Mouse (Mus musculus) embryonic fibroblast, embryonic 13.5 days (primary cell): ENCODE data around the gene Cuta.

Source experiments
- CTCF ChIP-seq: IDR thresholded peaks from 2 replicates; pipeline ENCODE4 v1.5.1; 2011; ENCODE audit warnings: mild to moderate bottlenecking, control low read depth, low read length, moderate library complexity, borderline replicate concordance; ENCODE audit not compliant: insufficient read depth
- POLR2A ChIP-seq: IDR thresholded peaks from 2 replicates; pipeline ENCODE4 v1.6.1; 2011; ENCODE audit warnings: low read depth, mild to moderate bottlenecking, control low read depth, low read length, moderate library complexity

DNA sequence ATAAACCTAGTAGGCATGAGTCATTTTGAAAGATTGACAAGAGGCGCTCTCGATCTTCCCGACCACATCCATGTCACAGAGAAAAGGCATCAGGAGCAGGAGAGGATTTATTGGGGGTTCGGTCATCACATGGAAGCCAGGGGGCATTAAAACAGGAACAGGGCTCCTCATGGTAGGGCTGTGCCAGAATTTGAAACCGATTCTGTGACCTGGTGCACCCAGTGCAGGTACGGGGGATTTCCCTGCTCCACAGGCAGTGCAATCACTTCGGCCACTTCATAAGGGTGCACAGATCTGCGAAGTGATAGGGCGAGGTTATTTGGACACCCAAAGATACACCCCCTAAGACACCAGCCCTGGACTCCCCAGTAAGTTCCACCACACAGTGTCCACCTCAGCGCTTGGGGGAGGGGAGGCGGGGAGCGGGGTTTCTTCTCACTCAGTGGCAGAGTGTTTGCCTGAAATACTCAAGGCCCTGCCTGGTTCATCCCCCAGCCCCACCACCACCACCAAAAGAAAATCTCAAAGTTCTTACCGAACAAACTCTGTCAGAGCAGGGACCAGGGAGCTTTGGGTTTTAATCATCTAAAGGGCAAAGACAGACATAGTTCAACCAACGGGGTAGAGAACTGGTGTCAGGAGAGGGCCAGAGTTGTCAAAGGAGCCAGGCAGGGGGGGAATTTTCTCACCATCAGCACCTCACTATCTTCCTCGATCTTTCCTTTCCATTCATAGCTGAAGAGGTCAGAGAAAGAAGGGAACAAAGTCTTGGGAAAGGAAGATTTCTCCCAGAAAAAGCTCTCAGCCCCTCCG, 1.3 kb downstream of the Cuta start:
- TF ChIP-seq CTCF (no peak), POLR2A (no peak)
